Mouse (Mus musculus): Measurements from ENCODE around the gene Fbxl5. TPM values are rescaled to one million over a fixed set of nuclear protein-coding genes. Genes with fewer than 3 reads are reported as not detected.

Fbxl5 gene
- 10 to 100 TPM; 61.2 to 68.9 TPM for total RNA-seq (2023)

DNA sequence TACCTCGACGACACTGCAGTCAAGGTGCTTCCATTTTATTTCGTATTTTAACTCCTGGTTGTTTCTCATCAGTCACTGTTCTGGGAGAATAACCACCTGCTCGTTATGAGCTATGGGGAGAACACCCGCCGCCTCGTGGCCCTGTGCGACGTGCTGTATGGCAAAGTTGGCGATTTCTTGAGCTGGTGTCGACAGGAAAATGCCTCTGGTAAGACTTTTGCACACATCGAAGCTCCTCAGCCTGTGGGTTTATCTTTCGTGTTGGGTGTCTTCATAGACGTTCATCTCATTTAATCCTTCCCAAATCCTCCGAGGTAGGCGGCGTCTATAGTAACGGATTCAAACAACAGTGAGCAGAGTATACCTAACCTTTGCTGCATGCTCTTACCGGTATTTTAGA lies at the start of gene Fbxl5:
TSS of gene Fbxl5 (minus strand) at position 101 of the 400 bp plus-strand sequence.

DNA sequence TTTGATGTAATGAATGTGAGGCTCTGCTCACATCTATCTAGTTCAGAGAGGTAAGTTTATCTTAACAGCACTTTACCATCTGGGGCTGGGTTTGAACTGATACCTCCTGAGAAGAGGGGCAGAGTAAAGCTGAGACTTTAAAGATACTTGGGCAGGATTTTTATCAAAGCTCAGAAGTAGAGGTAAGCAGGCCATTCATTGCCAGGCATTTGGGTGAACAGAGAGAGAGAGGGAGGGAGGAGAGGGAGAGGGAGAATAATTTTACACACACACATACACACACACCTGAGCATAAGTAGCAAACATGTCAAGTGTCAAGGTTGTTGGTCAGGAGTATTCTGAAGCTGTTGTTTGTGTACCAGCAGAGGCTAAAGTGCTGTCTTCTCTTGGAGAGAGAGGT lies 46.8 kb upstream of the Fbxl5 start, which contains the start of gene Cd38:
TSS of gene Cd38 (plus strand) at position 301 of the 400 bp plus-strand sequence.

DNA sequence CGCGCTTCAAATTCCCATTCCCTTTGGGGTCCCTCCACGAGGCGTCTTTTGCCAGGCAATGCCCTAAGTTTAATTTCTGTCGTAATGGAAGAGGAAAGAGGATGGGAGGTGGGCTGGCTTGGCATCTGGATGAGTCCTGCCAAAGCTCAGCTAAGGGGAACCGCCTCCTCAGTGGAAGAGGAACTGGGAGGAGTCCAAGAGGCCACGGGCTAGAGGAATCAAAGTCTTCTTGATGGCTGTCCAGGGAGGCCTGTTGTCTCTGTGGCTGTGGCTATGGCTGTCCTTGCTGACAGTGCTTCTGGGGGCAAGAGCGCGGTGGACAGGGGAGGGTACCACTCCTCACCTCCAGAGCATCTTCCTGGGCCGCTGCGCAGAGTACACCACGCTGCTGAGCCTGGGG lies 2.7 kb downstream of the Fbxl5 start, which contains the start of gene Bst1:
TSS of gene Bst1 (plus strand) at position 191 of the 400 bp plus-strand sequence.

Other genes starting within 250 kb of the Fbxl5 start
- gene Cc2d2a, start 159.3 kb downstream of the Fbxl5 start, total RNA-seq (2023), result under 1 TPM in 1 of 2 experiments, not detected in 1; 0.44 TPM
- gene Bst1, start 2.8 kb downstream of the Fbxl5 start, total RNA-seq (2023), result not detected
- gene Cd38, start 46.9 kb upstream of the Fbxl5 start, total RNA-seq (2023), result 1 to 10 TPM; 4.8 to 6.6 TPM
- 10 to 100 TPM; 11.0 to 11.5 TPM for gene Gm7879, start 91.5 kb upstream of the Fbxl5 start, total RNA-seq (2023)
- not detected for gene Fgfbp1, start 160.1 kb upstream of the Fbxl5 start, total RNA-seq (2023)

Measured in T-cell, adult 66 days (primary cell).